Mouse (Mus musculus) small intestine, adult 2 months (tissue): ENCODE measurements at regions not wholly inside any gene's neighbourhood (a gene's known extent, or its start where the extent isn't known, plus 50 kb on each side); places are given as distances from the start of the nearest gene placed in this dataset.

Experiments used
- CTCF ChIP-seq: fragments of 200-500 bp; IDR thresholded peaks from 2 replicates; pipeline ENCODE4 v1.5.1; 2012; ENCODE audit warnings: low read depth, mild to moderate bottlenecking, control low read depth, inconsistent platforms, low read length, moderate library complexity, mixed read lengths; ENCODE audit not compliant: insufficient replicate concordance, insufficient read length; ENCODE audit errors: extremely low read depth
- POLR2A ChIP-seq: fragments of 200-500 bp; IDR thresholded peaks from 2 replicates; pipeline ENCODE4 v1.6.1; 2012; ENCODE audit warnings: low read depth, mild to moderate bottlenecking, control low read depth, inconsistent platforms, low read length, moderate library complexity

GRCm38 (mm10) chr4:131363030-131363429, 418.8 kb downstream of the Matn1 start:
- TF ChIP-seq CTCF (no peak), POLR2A (no peak)
